In the genomic region with DNA sequence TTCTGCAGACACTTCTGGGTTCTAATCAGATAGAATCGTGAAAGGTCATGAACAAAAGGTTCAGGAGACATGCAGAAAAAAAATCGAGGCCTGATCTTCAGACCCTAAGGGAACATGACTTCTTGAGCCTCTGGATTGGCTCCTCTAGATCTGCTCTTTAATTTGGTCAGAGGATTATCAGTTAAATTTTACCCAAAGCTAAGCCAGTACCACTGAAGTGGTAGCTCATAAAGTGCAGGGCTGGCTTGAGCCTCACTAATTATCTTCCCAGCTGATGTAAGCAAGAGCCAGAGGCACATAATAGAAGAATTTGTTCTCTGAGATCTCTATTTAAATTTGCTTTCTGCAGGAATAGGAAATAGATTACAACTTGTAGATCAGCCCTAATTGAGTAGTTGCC, we compare ENCODE assay signal across 19 mouse cellular contexts.
DNase-seq lines count a peak whose midpoint lies in the region; TF ChIP-seq lines count a peak whose summit lies in the region.
"Had no signal": no experiment of that assay in that cellular context is flagged by ENCODE, and none has a peak within 500 bp of the region (broad histone marks: within the 10 kb centered on the region; RNA-seq: fewer than 3 reads in every experiment).

No protein-coding gene starts in this region.

- WGBS in kidney, adult 2 months: 36% methylated on average over 2 of the region's 2 CpGs

- no peaks in the 10 kb centered on the region for H3K27me3 ChIP-seq in kidney, adult 2 months (replicated peaks; ENCODE audit: control insufficient read depth, insufficient read depth, low read length)
- H3K27me3 ChIP-seq: embryonic facial prominence, embryonic 13.5 days; embryonic facial prominence, embryonic 15.5 days; forebrain, embryonic 12.5 days had no signal

- no peaks in the 10 kb centered on the region for H3K36me3 ChIP-seq in kidney, adult 2 months (ENCODE audit: control insufficient read depth, insufficient read depth, low read length)
- H3K36me3 ChIP-seq: embryonic facial prominence, embryonic 13.5 days; embryonic facial prominence, embryonic 15.5 days; forebrain, embryonic 10.5 days; forebrain, embryonic 12.5 days had no signal

- TF ChIP-seq POLR2A in kidney, adult 2 months (IDR thresholded peaks at IDR 0.05; ENCODE audit: low read depth, low read length): no peak

- no peak overlapping the region for H3K4me3 ChIP-seq in kidney, adult 2 months (ENCODE audit: insufficient read depth, low read depth, low read length)
- H3K4me3 ChIP-seq in brown adipose tissue, adult 24 weeks (ENCODE audit: insufficient read depth, low read depth, low read length): no peak overlapping the region
- H3K4me3 ChIP-seq: embryonic facial prominence, embryonic 13.5 days; embryonic facial prominence, embryonic 15.5 days; erythroblast, embryonic 14.5 days; forebrain, embryonic 10.5 days; forebrain, embryonic 12.5 days had no signal

- no peak overlapping the region for H3K27ac ChIP-seq in kidney, adult 2 months (ENCODE audit: insufficient read depth, low read depth, low read length)
- peak overlapping the region; percentile 60 for H3K27ac ChIP-seq in brown adipose tissue, adult 24 weeks (replicated peaks; ENCODE audit: low read depth, low read length)
- H3K27ac ChIP-seq: embryonic facial prominence, embryonic 13.5 days; embryonic facial prominence, embryonic 15.5 days; forebrain, embryonic 10.5 days; forebrain, embryonic 12.5 days had no signal

- peak; percentile 65 for DNase-seq in kidney, adult 2 months
- DNase-seq in kidney, postnatal 14 days: no peak
- peak; percentile 63 for DNase-seq in kidney, adult 9 months
- DNase-seq in kidney, postnatal 4 days: no peak
- no peak for DNase-seq in cerebellum, postnatal 36 days
- DNase-seq: adrenal gland, adult 2 months; adrenal gland, postnatal 10 days; adrenal gland, postnatal 25 days; cerebellum, adult 11-12 months; cerebellum, adult 2 months; cerebellum, adult 9-10 months; cerebellum, postnatal 25 days; embryo, embryonic 11 days had no signal

- H3K4me1 ChIP-seq in kidney, adult 2 months (ENCODE audit: control insufficient read depth, insufficient read depth, low read length): peaks cover 6% of the 10 kb centered on the region; the same call in 1 of the 2 replicates
- H3K4me1 ChIP-seq in brown adipose tissue, adult 24 weeks (ENCODE audit: control insufficient read depth, insufficient read depth, insufficient read length, low read length): peaks cover 19% of the 10 kb centered on the region
- H3K4me1 ChIP-seq: embryonic facial prominence, embryonic 13.5 days; embryonic facial prominence, embryonic 15.5 days had no signal

- no peak for TF ChIP-seq CTCF in kidney, adult 2 months (conservative IDR thresholded peaks at IDR 0.05; ENCODE audit: insufficient read depth, insufficient read length, low read depth, low read length)

Comparison
In these comparisons a context has a peak if more than half of its experiments do, and no peak if none do; other contexts are left out.
1. DNase-seq: peak in kidney, adult 2 months (single experiment) and kidney, adult 9 months (single experiment); none in kidney, postnatal 14 days (single experiment), kidney, postnatal 4 days (0 of 2) and cerebellum, postnatal 36 days (0 of 2).